Mouse (Mus musculus): ENCODE data around the gene S100a16.

The S100a16 gene

DNA sequence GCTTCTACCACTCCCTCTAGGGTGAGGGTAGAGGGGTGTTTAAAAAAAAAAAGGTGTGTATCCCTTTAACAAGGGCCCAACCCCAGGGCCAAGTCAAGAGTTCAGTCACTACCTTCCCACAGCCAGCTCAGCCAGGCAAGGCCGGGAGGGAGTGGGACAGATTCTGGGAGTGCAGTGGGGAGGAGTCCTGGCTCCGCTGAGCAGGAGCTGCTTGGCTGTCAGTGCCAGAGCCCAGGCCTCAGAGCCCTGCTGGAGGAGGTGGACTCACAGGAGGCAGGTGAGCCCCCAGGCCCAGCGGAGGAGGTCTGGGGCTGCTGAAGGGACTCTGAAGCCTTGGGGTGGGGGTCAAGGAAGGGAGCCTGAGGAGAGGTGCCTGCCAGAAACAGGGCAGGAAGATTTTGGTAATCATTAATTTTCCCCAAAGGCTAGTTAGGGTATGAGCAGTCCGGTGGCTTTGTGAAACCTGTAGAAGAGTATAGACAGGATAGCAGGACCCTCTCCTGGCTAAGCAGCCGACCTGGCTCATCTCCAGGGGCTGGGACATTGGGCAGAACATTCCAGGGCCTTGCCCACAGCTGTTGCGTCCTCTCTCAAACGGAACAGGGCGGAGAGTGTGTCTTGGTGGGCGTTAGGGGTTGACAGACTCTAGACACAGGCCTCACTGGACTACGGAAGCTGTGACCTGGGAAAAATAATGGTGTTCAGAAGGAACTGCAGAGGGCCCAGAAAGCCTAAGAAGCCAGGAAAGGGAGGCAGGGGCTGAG, at the start of gene S100a16:
Gene S100a16 (plus strand): TSS at position 114 of the 764 bp plus-strand sequence.
- no peak for DNase-seq (ENCODE audit: low spot score in 2 of 2)

DNA sequence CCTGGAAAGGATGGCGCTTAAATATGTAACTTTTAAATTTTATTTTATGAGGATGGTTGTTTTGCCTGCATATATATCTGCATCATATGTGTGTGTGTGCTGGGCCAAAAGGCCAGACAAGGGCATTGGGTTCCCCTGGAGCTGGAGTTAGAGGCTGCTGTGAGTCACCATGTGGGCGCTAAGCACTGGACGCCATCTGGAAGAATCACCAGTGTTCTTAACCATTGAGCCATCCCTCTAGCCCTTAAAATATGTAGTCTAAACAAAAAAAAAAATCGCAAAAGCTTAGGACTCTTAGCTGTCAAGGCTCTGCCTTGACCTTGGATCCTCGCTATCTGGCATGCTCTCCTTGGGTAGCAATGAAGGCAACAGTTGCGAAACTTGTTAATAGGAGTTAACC, 48.5 kb upstream of the S100a16 start:
- no peak for DNase-seq (ENCODE audit: low spot score in 2 of 2)

DNA sequence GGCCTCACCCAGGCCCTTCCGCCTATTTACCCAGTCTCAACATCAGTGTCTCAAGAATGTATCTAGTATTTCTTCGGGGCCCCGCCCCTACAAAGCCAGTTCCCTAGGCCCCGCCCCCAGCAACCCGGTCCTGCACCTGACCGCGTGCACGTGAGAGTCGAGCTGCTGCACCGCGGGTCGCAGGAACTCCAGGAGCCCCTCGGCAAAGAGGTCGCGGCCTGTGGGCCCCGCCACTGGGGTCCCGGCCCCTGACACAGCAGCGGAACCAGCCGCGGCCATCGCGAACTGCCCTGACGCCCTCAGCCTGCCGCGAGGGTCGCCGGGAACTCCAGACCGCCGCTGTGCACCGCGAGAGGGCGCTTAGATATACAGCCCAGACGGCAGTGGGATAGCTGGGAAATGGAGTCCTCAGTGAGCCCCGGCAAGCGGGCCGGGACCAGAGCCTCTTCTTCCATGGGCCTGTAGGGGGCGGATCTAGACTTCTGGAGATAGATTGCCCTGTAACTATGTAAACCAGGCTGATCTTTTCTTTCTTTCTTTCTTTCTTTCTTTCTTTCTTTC, 46.3 kb upstream of the S100a16 start, which contains the start of gene Snapin:
Gene Snapin (minus strand): TSS at position 338 of the 561 bp plus-strand sequence.
- peak; percentile 91 to 93 for DNase-seq (ENCODE audit: low spot score in 2 of 2)

DNA sequence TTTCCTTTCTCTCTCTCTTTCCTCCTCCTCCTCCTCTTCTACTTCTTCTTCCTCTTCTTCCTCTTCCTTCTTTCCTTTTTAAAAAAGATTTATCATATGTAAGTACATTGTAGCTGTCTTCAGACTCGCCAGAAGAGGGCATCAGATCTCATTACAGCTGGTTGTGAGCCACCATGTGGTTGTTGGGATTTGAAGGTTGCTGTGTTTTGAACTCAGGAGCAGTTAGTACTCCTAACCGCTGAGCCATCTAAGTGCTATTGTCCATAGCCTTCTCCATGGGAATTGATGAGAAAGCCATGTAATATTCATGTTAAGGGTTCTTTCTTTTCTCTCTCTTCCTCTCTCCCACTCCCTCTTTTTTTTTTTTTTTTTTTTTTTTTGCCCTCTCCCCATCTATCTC, 45.7 kb upstream of the S100a16 start:
- DNase-seq (ENCODE audit: low spot score in 2 of 2) = no peak

DNA sequence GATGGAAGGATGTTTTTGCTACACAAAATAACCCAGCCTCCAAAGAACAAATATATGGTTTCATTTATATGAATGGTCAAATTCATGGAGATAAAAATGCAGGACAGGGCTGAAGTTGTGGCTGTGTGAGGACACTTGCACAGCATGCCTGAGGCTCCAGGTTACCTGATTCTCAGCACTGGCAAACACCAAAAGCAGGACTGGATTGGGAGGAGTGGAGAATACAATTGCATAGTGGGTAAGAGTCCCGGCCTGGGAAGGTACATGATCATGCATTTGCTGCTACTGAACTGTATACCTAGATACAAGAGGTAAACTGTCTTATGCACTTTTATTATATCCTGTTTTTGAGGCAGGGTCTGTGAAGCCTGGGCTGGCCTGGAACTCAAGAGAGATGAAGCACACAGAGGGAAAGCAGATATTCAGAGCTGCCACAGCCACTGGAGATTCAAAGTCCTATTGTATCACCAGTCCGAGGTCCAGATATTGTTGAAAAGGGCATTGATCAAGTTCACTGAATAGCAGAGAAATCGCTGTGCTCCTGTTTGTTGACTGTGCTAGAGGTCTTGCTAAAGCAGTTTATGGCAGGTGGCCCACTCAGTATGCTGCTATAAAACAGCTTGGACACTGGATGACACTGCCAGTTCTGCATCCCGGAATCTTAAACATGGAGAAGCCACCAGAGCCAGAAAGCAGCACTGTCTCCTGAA, 43.1 kb upstream of the S100a16 start:
- no peak for DNase-seq (ENCODE audit: low spot score in 2 of 2)

DNA sequence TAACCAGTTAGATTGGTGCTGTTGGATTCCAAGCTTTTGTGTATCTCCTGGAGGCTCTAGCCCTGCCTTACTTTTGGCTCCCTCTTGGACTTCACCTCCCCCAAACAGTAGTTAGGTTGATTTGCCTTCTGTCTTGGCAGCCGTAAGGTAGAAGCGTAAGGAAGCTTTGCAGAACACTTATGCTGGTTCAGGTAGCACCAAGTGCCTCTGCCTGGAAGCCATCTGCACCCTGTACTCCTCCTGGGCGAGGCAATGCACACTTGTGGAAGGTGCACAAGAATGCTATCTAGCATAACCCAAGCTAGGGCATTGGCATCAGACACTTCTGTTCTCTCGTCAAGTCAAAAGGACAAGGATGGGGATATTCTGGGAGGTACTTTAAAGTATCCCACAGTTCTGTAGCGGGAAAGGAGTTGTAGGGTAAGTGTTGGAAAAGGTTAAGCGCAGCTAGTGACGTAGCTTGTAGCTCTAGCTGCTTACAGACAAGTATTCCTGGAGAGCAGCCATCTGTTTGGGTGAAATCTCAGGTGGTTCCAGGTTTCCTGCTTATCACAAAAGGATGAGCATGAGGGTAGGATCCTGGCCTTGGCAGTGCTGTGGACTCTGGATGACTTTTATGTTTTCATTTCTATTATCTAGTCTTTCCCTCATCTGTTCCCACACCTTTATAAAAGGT, 41.1 kb upstream of the S100a16 start:
- no peak for DNase-seq (ENCODE audit: low spot score in 2 of 2)

GRCm38 (mm10) chr3:90497597-90497996, 39.5 kb upstream of the S100a16 start:
- no peak for DNase-seq (ENCODE audit: low spot score in 2 of 2)

GRCm38 (mm10) chr3:90503444-90503843, 33.6 kb upstream of the S100a16 start:
- no peak for DNase-seq (ENCODE audit: low spot score in 2 of 2)

GRCm38 (mm10) chr3:90505216-90505615, 31.8 kb upstream of the S100a16 start:
- no peak for DNase-seq (ENCODE audit: low spot score in 2 of 2)

- DNase-seq (ENCODE audit: low spot score in 2 of 2) = no peak
These were observed 30.7 kb upstream of the S100a16 start for GRCm38 (mm10) chr3:90506362-90506761.

GRCm38 (mm10) chr3:90508287-90508949, 28.6 kb upstream of the S100a16 start:
- DNase-seq (ENCODE audit: low spot score in 2 of 2) = no peak

DNA sequence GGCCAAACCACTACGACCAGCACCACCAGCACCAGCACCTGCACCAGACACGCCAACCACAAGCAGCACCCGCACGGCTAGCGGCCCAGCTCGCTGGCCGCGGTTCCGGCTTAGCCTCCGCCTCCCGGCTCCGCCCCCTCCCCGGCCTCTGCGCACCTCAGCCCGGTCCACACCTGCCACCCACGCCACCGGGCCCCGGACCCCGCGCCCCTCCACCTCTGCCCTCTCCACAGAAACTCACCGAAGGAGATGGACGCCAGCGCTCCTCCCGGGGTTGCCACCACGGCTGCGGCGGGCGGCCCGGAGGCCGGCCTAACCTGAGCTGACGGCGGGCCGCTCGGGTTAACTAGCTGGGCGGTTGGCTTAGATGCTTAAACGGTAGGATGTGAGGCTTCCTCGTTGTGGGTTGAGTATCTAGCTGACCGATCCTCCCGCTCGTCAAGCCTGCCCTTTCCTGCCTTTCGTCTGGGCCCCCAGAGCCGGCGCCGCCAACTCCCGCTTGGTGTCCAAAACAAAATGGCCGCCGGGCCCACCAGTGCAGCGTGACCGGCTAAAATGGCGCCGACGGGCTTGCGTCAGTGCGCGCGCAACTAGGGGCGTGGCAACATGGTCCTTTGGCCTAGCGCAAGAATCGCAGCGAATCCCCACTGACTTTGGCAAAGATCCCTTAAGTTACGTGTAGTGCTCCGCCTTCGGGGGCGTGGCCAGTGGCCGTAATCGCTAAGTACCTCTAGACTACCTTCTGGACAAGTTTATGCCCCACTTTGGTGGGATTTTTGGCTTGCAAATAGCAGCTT, 27.9 kb upstream of the S100a16 start, which contains the start of gene Chtop:
Gene Chtop (minus strand): TSS at position 549 of the 797 bp plus-strand sequence.
- peak; percentile 97 to 99 for DNase-seq (ENCODE audit: low spot score in 2 of 2)

DNA sequence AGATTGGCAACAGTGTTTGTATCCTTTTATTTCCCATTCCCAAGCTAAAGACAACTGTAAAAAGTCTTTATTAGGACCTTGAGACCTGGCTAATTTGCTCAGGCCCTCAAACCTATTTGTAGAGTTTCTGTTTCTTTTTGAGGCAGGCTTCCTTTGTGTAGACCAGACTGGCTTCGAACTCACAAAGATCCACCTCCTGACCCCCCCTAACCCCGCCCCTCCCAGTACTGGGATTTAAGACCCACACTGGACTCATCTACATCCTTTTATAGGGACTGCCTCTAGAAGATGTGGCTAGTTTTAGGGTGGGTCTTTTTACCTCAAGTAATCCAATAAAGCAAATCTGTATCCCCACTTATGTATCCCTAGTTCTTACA, 27.3 kb upstream of the S100a16 start:
- no peak for DNase-seq (ENCODE audit: low spot score in 2 of 2)

GRCm38 (mm10) chr3:90512276-90512675, 24.8 kb upstream of the S100a16 start:
- no peak for DNase-seq (ENCODE audit: low spot score in 2 of 2)

GRCm38 (mm10) chr3:90512948-90513642, 24.0 kb upstream of the S100a16 start:
- no peak for DNase-seq (ENCODE audit: low spot score in 2 of 2)

DNA sequence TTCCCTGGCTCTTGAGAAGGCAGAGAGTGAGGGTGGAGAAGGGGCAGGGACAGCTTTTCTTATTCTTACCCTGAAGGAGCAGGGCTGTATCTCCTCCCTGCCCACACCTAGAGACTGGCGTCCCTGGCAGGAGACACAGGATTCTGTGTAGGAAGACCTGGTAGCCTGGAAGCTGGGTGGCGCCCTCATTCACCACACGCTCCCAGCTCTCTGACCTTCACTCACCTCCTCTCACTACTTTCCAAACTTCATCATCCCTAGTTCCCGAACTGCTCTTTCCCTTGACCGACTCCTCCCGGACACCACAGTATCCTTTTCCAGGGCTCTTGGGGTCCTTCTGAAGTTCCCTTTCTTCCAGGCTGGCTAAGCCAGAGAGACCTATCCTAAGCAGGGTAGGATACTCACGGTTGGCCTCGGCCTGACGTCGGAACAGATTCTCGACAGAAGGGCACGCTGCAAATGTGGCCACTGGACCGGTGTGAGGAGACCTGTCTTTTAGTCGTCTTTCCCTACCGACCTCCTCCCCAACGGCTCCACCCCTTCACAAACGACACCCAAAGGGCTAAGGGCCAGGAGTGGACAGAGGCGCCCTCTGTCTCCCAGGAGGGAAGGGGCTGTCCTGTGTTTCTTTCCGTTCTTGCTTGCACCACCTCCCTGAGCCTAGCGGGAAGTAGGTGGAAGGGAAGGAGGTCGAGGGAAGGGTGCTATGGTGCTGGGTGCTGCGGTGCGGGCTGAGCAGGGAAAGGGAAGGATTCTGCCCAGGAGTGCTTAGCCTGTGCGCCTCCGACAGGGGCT, 23.1 kb upstream of the S100a16 start, which contains the start of the genes S100a1 and S100a13:
Gene S100a1 (minus strand): TSS at position 597 of the 795 bp plus-strand sequence.
Gene S100a13 (plus strand): TSS at position 640 of the 795 bp plus-strand sequence.
- no peak for DNase-seq (ENCODE audit: low spot score in 2 of 2)

GRCm38 (mm10) chr3:90514691-90515090, 22.4 kb upstream of the S100a16 start:
- DNase-seq (ENCODE audit: low spot score in 2 of 2) = no peak

- no peak for DNase-seq (ENCODE audit: low spot score in 2 of 2)
These were observed 21.8 kb upstream of the S100a16 start for GRCm38 (mm10) chr3:90515242-90515641.

DNA sequence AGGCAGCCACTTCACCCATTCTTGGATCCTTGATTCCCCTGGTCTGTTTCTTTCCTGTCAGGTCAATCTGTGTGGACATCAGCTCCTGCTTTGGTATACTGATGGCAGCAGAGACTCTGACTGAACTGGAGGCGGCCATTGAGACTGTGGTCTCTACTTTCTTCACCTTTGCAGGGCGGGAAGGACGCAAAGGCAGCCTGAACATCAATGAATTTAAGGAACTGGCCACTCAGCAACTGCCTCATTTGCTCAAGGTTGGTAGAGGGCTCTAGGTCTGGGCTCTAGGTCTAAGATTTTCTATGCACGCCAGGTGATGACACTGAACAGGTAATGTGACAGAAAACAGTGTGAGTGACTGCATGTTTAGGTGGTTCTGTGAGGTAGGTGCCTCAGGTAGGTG, 21.3 kb upstream of the S100a16 start:
- DNase-seq (ENCODE audit: low spot score in 2 of 2) = no peak

Data from right cerebral cortex, postnatal 36 days (tissue).